Mouse (Mus musculus) stomach, postnatal 0 days (tissue): ENCODE results near the gene Mrs2. TPM values are rescaled to one million over a fixed set of nuclear protein-coding genes. Genes with fewer than 3 reads are reported as not detected.

Experiments used
- ATAC-seq: fragments of 200-750 bp; cut with Nextera tagmentation; 2 replicates; pipeline ENCODE4 v1.8.0; 2017; ENCODE audit not compliant: low FRiP score, low TSS enrichment
- DNase-seq: peaks from one replicate; pipeline ENCODE4 v3.0.0-alpha.2; 2016; ENCODE audit warnings: low spot score
- H3K27ac ChIP-seq: fragments of 300-500 bp; sonication (generic); replicated peaks from 2 replicates; pipeline ENCODE4 v1.5.1; 2014; ENCODE audit warnings: mild to moderate bottlenecking, control low read depth
- H3K27me3 ChIP-seq: fragments of 300-500 bp; sonication (generic); 2 replicates; pipeline ENCODE4 v1.6.1; 2014; ENCODE audit warnings: low read length; ENCODE audit not compliant: control insufficient read depth, insufficient read depth
- H3K36me3 ChIP-seq: fragments of 300-500 bp; sonication (generic); 2 replicates; pipeline ENCODE4 v1.6.1; 2014; ENCODE audit warnings: low read length, mixed read lengths; ENCODE audit not compliant: control insufficient read depth, insufficient read depth
- H3K4me1 ChIP-seq: fragments of 300-500 bp; sonication (generic); replicated peaks from 2 replicates; pipeline ENCODE4 v1.6.1; 2014; ENCODE audit warnings: antibody characterized with exemption; ENCODE audit not compliant: control insufficient read depth, insufficient read depth
- H3K4me2 ChIP-seq: fragments of 300-500 bp; sonication (generic); replicated peaks from 2 replicates; pipeline ENCODE4 v1.6.1; 2014; ENCODE audit warnings: low read depth, mild to moderate bottlenecking, control low read depth, moderate library complexity
- H3K4me3 ChIP-seq: fragments of 300-500 bp; sonication (generic); 2 replicates; pipeline ENCODE4 v1.5.1; 2014; ENCODE audit warnings: low read depth, low read length, control low read depth
- H3K9ac ChIP-seq: fragments of 300-500 bp; sonication (generic); 2 replicates; pipeline ENCODE4 v1.6.1; 2014; ENCODE audit warnings: mild to moderate bottlenecking, low read length, control low read depth, mixed read lengths
- H3K9me3 ChIP-seq: fragments of 300-500 bp; sonication (generic); 2 replicates; pipeline ENCODE4 v1.6.1; 2016; ENCODE audit warnings: low read length; ENCODE audit not compliant: control insufficient read depth
- CTCF ChIP-seq: IDR thresholded peaks from 2 replicates; pipeline ENCODE4 v1.5.1; 2016; ENCODE audit warnings: antibody characterized with exemption, low read depth, mild to moderate bottlenecking, moderate library complexity
- EP300 ChIP-seq: optimal IDR thresholded peaks from 2 replicates; pipeline ENCODE3; 2016; ENCODE audit warnings: antibody characterized with exemption
- WGBS: fragments of 180-500 bp; shearing (Covaris S2); extraction: QIAGEN DNeasy Blood & Tissue Kit; methylation state at CpG from one replicate; pipeline ENCODE4 v1.1.7; 2014; 5-methylcytosine and 5-hydroxymethylcytosine counted together
- polyA plus RNA-seq: library from polyadenylated mRNA; unstranded; fragments of >200 nt; fragmentation: Nextera tagmentation; extraction: Ambion mirVana; gene quantifications from 2 replicates; pipeline ENCODE4 v1.2.1, GENCODE M21; 2015

Gene Mrs2
- polyA plus RNA-seq, 1 experiment from 2014 or later: 13.9 TPM

GRCm38 (mm10) chr13:25023129-25023528 is 3.0 kb upstream of the Mrs2 start:
- TF ChIP-seq EP300 (no peak), CTCF (no peak)
- ATAC-seq (no peak), DNase-seq (no peak)
- Histone ChIP-seq H3K36me3 (no peaks in the 10 kb centered on the region), H3K4me1 (0 out of 2 replicates have a peak, but pooled peaks cover 4% of the 10 kb centered on the region), H3K27ac (no peak overlapping the region), H3K4me2 (no peak overlapping the region), H3K27me3 (no peaks in the 10 kb centered on the region), H3K9ac (no peak overlapping the region), H3K9me3 (no peaks in the 10 kb centered on the region), H3K4me3 (no peak overlapping the region)
- 72% methylated on average over 3 of the region's 3 CpGs for WGBS

DNA sequence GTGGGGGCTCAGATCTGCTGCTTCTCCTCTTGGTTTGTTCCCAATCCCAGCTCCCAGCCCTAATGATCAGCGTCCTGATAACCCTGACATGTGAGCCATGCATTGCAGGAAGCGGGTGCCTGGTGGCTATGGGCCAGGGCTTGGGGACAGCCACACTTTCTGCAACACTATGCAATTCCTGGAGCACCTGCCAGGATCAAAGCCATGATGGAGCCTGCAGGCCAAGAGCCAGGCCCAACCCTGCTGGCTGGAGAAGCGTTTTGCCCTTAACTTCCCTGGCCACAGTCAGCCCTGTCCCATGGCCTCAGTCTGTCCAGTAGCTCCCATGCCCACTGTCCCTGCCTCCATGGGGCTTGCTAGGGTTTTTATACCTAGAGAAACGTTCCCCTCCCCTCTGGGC is 2.2 kb upstream of the Mrs2 start:
- Histone ChIP-seq H3K27me3 (no peaks in the 10 kb centered on the region), H3K4me1 (0 out of 2 replicates have a peak, but pooled peaks cover 4% of the 10 kb centered on the region), H3K36me3 (no peaks in the 10 kb centered on the region), H3K9me3 (no peaks in the 10 kb centered on the region), H3K9ac (no peak overlapping the region), H3K27ac (no peak overlapping the region), H3K4me3 (no peak overlapping the region), H3K4me2 (no peak overlapping the region)
- no peak for TF ChIP-seq CTCF
- TF ChIP-seq EP300: no peak
- ATAC-seq (no peak), DNase-seq (peak; percentile 13)
- WGBS: 65% methylated on average over 4 of the region's 4 CpGs

- H3K4me1 ChIP-seq: 0 out of 2 replicates have a peak, but pooled peaks cover 4% of the 10 kb centered on the region
- H3K27ac ChIP-seq: peak overlapping the region; percentile 80
- 31% methylated on average over 4 of the region's 4 CpGs for WGBS
- 0 out of 2 replicates have a peak, but pooled peaks have one; percentile 13 for ATAC-seq
- H3K27me3 ChIP-seq: no peaks in the 10 kb centered on the region
- H3K36me3 ChIP-seq: no peaks in the 10 kb centered on the region
- H3K9me3 ChIP-seq: no peaks in the 10 kb centered on the region
- no peak overlapping the region; the same call in 1 of the 2 replicates for H3K9ac ChIP-seq
- peak overlapping the region; percentile 97 for H3K4me3 ChIP-seq
- TF ChIP-seq EP300: no peak
- TF ChIP-seq CTCF: no peak
- peak; percentile 19 for DNase-seq
- H3K4me2 ChIP-seq: peak overlapping the region; percentile 98
These were observed 337 bp upstream of the Mrs2 start for GRCm38 (mm10) chr13:25020540-25020892.

- 87% methylated on average over 9 of the region's 9 CpGs for WGBS
- Histone ChIP-seq H3K9me3 (no peaks in the 10 kb centered on the region), H3K27ac (no peak overlapping the region), H3K4me3 (no peak overlapping the region), H3K9ac (no peak overlapping the region), H3K4me1 (0 out of 2 replicates have a peak, but pooled peaks cover 4% of the 10 kb centered on the region), H3K27me3 (no peaks in the 10 kb centered on the region), H3K4me2 (no peak overlapping the region), H3K36me3 (no peaks in the 10 kb centered on the region)
- ATAC-seq (no peak), DNase-seq (no peak)
- TF ChIP-seq CTCF (no peak), EP300 (no peak)
These were observed 1.9 kb downstream of the Mrs2 start for GRCm38 (mm10) chr13:25018316-25018715.

DNA sequence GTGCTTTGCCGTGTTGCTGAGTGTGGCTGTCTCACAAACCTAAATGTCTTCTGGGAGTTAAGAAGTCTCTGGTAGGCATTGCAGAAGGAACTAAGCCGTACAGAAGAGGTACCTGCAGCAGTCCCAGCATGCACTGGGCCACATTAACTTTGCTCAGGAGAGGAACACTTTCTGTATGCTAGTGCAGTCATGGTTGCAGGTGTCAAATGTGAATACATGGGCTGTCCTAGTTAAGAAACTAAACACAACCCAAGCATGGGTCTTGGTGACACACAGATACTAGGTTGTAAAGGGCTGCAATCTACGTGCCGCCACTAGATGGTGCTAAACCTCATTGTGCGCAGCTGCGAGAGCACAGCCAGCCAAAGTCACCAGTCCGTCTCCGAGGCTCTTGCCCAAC is 13.1 kb downstream of the Mrs2 start:
- Histone ChIP-seq H3K4me2 (no peak overlapping the region), H3K9me3 (no peaks in the 10 kb centered on the region), H3K27ac (no peak overlapping the region), H3K36me3 (peaks cover 8% of the 10 kb centered on the region; the same call in 1 of the 2 replicates), H3K4me3 (no peak overlapping the region), H3K9ac (no peak overlapping the region), H3K4me1 (no peaks in the 10 kb centered on the region), H3K27me3 (no peaks in the 10 kb centered on the region)
- no peak for TF ChIP-seq EP300
- peak; percentile 56 for TF ChIP-seq CTCF
- 84% methylated on average over 6 of the region's 8 CpGs for WGBS
- ATAC-seq (no peak), DNase-seq (no peak)

GRCm38 (mm10) chr13:25002965-25003364 is 17.2 kb downstream of the Mrs2 start:
- no peak for DNase-seq
- no peak for ATAC-seq
- H3K36me3 ChIP-seq: peaks cover 23% of the 10 kb centered on the region
- no peak overlapping the region for H3K9ac ChIP-seq
- H3K4me2 ChIP-seq: no peak overlapping the region
- H3K9me3 ChIP-seq: no peaks in the 10 kb centered on the region
- no peaks in the 10 kb centered on the region for H3K4me1 ChIP-seq
- H3K27ac ChIP-seq: no peak overlapping the region
- H3K27me3 ChIP-seq: no peaks in the 10 kb centered on the region
- H3K4me3 ChIP-seq: no peak overlapping the region
- TF ChIP-seq CTCF: peak; percentile 51
- TF ChIP-seq EP300: no peak
